Mouse (Mus musculus) cerebellum, adult 2 months (tissue): ENCODE results near the gene Csf3. TPM values are rescaled to one million over a fixed set of nuclear protein-coding genes. Genes with fewer than 3 reads are reported as not detected.

Experiments
- DNase-seq, 2 experiments: peaks; one replicate each; pipeline ENCODE4 v3.0.0; 2021
- H3K27ac ChIP-seq: fragments of 200-500 bp; 2 replicates; pipeline ENCODE4 v1.5.1; 2012; ENCODE audit warnings: low read length, control low read depth, inconsistent platforms; ENCODE audit not compliant: insufficient read depth
- H3K27me3 ChIP-seq: fragments of 200-500 bp; 2 replicates; pipeline ENCODE4 v1.6.1; 2012; ENCODE audit warnings: inconsistent platforms, mild to moderate bottlenecking, low read length, moderate library complexity; ENCODE audit not compliant: control insufficient read depth, insufficient read depth
- H3K4me1 ChIP-seq: fragments of 200-500 bp; 2 replicates; pipeline ENCODE4 v1.6.1; 2011; ENCODE audit warnings: low read length; ENCODE audit not compliant: control insufficient read depth, insufficient read depth
- H3K4me3 ChIP-seq: fragments of 200-500 bp; replicated peaks from 2 replicates; pipeline ENCODE3; 2011; ENCODE audit warnings: mild to moderate bottlenecking, low read depth, low read length, control low read depth; ENCODE audit not compliant: insufficient read depth
- CTCF ChIP-seq: fragments of 200-500 bp; IDR thresholded peaks from 2 replicates; pipeline ENCODE4 v1.5.1; 2011; ENCODE audit warnings: low read depth, mild to moderate bottlenecking, control low read depth, low read length, moderate library complexity, borderline replicate concordance; ENCODE audit not compliant: insufficient read depth
- POLR2A ChIP-seq: fragments of 200-500 bp; IDR thresholded peaks from 2 replicates; pipeline ENCODE4 v1.6.1; 2011; ENCODE audit warnings: low read length, control low read depth, borderline replicate concordance; ENCODE audit not compliant: insufficient read depth
- WGBS: fragments of 180-500 bp; shearing (Covaris S2); methylation state at CpG from one replicate; pipeline ENCODE4 v1.1.7; 2018; 5-methylcytosine and 5-hydroxymethylcytosine counted together
- polyA plus RNA-seq: library from polyadenylated mRNA; depleted of rRNA; stranded (reverse); fragments of >200 nt; gene quantifications from 2 replicates; pipeline ENCODE4 v1.2.3, GENCODE M21; 2012

The Csf3 gene
- polyA plus RNA-seq, 1 experiment = not detected

DNA sequence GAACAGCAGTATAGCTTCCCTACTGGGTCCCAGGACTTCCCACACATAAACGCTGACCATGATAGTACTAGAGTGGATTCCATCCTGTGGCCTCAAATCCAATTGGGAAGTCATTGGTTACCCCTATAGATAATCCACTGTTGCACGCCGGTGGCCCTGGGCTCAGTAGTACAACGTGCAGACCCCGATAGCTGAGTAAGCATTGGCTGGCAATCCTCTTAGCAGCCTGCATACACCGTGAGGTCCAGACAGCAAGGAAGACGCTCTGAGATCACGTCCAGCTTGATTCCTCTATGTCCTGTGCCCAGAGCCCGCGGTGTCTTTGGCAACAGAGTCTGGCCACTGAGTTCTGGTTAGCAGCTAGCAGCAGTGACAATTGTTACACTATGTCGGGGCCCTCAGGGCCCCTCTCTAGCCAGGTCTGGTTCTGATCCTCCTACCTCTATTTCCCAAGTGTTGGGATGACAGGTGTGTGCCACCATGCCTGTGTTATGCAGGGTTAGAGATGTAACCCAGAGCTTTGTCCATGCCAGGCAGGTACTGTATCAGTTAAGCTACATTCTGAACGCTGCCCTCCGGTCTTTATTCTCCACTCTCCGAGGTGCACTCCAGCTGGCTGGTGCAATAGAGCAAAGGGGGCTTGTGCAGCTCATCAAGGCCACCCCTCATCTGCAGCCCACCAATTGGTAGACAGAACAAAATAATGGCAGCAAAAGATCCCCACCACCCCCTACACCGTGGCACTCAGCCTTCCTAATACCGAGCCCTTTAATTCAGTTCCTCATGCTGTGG lies 2.0 kb upstream of the Csf3 start:
- whole genome bisulfite sequencing = 43% methylated on average over 16 of the region's 16 CpGs
- Histone ChIP-seq H3K27ac (no peak overlapping the region), H3K4me1 (peaks cover 11% of the 10 kb centered on the region), H3K4me3 (no peak overlapping the region), H3K27me3 (no peaks in the 10 kb centered on the region)
- TF ChIP-seq CTCF (no peak), POLR2A (no peak)
- DNase-seq = no peak

DNA sequence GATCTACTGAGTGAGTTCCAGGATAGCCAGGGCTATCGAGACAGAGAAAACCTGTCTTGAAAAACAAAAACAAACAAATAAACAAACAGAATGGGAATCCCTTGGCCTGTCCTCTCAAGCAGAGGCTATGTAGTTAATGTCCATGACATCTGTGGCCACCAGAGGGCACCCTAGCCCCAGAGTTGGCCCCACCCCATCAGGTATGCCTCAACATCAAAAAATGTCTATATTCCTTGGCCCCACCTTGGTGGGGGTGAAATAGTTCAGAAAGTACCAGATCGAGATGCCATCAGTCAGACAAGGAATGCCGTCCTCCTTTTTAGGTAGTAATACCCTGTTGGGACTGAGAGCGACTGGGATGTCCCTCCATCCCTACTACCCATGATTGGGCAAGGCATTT lies 1.2 kb upstream of the Csf3 start:
- H3K4me1 ChIP-seq = peaks cover 11% of the 10 kb centered on the region
- peak; percentile 76 to 86 for DNase-seq
- no peaks in the 10 kb centered on the region for H3K27me3 ChIP-seq
- H3K4me3 ChIP-seq = no peak overlapping the region
- WGBS = 34% methylated on average over 4 of the region's 4 CpGs
- TF ChIP-seq CTCF = peak; percentile 92
- no peak for TF ChIP-seq POLR2A
- no peak overlapping the region for H3K27ac ChIP-seq

DNA sequence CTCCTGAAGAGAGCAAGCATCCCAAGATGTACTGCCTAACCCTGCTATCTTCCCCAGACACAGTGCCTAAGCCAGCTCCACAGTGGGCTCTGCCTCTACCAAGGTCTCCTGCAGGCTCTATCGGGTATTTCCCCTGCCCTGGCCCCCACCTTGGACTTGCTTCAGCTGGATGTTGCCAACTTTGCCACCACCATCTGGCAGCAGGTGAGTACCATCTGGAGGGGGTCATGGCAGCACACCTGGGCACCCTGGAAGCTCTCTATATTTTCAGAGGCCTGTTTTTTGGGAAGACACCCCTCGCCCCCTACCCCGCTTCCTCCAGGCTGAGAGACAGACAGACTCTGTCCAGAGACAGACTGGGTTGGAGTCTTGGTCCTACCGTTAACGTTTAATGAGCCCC lies 1.3 kb downstream of the Csf3 start:
- peaks cover 11% of the 10 kb centered on the region for H3K4me1 ChIP-seq
- no peak overlapping the region for H3K27ac ChIP-seq
- H3K27me3 ChIP-seq = no peaks in the 10 kb centered on the region
- 37% methylated on average over 5 of the region's 5 CpGs for WGBS
- DNase-seq = no peak
- no peak for TF ChIP-seq CTCF
- no peak for TF ChIP-seq POLR2A
- H3K4me3 ChIP-seq = no peak overlapping the region

DNA sequence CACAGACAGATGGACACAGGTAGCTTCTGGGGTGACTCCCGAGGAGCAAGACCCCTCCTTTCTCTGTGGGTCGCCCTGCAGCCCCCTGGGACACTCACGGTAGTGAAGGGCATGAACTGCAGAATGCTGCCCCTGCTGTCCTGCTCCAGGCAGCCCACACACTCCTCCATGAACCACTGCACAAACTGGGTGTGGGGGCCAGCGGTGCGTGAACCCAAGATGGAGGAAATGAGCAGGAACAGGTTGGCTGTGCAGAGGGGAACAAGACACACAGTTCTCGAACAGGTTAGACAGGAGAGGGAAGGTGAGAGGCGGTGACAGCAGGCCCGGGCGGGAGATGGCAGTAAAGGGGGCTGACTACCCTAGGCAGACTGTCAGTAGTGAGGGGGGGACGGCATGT lies 4.0 kb downstream of the Csf3 start:
- WGBS = 87% methylated on average over 10 of the region's 10 CpGs
- H3K27ac ChIP-seq = no peak overlapping the region

DNA sequence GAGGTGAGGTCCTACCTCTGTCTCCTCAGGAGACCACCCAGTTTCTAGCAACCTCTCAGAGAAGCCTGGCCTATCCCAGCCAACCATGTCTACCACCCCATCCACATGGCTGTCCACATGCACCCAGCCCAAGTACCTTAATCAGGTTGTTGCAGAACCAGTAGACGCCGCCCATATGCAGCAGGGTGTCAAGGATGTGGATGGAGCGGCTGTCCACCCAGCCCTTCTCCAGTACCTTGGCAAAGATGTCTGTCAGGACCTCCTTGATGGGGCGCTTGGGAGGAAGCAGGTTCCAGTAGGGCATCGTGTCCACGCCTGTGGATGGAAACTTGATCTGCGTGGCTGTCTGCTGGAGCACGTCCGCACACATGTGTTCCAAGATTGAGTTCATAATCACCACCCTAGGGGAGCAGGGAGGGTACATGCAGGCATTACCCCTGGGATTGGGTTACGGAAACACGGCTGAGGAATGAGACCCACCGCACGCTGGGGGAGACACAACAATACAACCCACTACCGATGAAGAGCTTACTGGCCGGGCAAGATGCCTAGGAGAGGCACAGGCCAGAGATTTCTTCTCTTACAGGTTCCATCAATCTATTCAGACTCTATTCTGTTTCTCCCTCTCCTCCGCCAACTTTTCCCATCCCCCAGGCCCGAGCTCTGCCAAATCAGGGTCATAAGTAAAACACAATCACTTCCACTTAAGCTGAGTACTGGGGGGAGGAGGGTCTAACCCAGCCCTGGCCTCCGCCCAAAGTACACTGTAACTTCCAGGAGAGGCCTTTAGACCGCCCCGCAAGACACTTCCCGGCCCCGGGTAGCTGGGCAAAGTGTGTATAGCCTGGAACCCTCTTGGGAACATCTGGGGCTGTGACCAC lies 6.6 kb downstream of the Csf3 start:
- Histone ChIP-seq H3K27ac (no peak overlapping the region), H3K4me1 (peaks cover under 1% of the 10 kb centered on the region; the same call in 1 of the 2 replicates), H3K4me3 (no peak overlapping the region), H3K27me3 (no peaks in the 10 kb centered on the region)
- TF ChIP-seq POLR2A (no peak), CTCF (no peak)
- no peak for DNase-seq
- 85% methylated on average over 22 of the region's 22 CpGs for WGBS

More for the DNA sequence above, 4.0 kb downstream of the Csf3 start:
- TF ChIP-seq POLR2A (no peak), CTCF (no peak)
- no peak for DNase-seq
- H3K4me1 ChIP-seq = peaks cover 10% of the 10 kb centered on the region
- H3K4me3 ChIP-seq = no peak overlapping the region
- H3K27me3 ChIP-seq = no peaks in the 10 kb centered on the region

DNA sequence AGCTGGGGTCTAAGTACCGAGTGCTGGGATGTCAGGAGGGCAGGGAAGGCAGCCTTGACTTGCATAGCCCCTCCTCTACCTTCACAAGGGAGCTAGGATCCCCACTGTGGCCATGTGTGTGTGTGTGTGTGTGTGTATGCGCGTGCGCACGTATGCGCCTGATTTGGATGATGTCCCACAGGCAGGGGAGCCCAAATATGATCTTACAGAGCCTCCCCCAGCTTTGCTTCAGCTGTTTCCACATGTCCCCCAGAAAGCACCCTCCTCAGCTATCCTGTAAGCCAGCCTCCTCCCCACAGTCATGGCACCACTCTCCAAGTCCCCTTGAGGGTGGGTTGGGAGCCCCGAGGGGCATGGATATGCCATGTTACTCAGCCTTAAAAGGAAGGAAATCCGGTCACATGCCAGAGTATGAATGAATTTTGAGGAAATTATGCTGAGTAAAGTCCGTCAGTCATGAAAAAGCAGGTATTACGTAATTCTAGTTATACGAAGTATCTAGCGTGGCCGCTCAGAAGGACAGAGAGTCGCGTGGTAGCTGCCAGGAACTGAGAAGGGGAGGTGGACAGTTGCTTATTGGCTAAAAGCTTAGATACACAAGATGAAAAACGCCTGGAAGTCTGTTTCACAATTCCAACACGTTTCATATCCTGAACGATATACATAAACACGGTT lies 7.4 kb downstream of the Csf3 start:
- no peak overlapping the region for H3K4me3 ChIP-seq
- no peaks in the 10 kb centered on the region for H3K4me1 ChIP-seq
- DNase-seq = no peak
- H3K27ac ChIP-seq = no peak overlapping the region
- TF ChIP-seq POLR2A = no peak
- TF ChIP-seq CTCF = no peak
- no peaks in the 10 kb centered on the region for H3K27me3 ChIP-seq
- WGBS = 83% methylated on average over 19 of the region's 19 CpGs

DNA sequence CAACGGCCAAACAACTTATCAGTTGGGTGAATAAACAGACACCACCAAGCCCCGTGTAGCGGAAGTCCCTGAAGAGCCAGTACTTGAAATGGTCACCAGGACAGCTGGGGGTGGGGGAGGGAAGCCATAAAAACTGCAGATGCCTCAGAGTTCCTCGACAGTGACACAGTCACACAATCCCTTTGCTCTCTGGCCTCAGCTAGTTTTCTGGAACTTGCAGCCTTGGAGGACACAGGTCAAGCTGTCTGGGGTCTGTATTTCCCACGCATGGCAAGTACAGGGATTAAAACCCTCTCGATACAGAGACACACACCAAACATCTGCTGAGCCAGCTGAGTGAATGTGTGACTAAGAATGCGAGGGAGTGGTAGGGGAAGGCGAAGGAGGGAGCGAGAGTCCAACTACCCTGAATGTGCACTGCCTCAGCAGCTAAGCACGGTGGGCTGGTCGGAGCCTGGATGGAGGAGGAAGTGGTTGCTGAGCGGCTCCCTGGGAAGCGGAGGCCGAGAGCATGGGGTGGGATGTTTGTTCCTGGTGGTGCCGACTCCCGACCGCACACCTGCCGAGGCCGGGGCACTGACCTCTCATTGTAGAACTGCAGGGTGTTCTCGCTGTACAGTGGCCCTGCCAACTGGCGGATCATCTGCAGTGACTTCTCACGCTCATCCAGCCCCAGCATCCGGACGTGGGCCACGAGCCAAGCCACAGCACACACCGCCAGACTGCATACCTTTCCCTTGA lies 8.1 kb downstream of the Csf3 start:
- Histone ChIP-seq H3K27me3 (no peaks in the 10 kb centered on the region), H3K4me3 (no peak overlapping the region), H3K4me1 (no peaks in the 10 kb centered on the region), H3K27ac (no peak overlapping the region)
- DNase-seq = no peak
- TF ChIP-seq CTCF = no peak
- no peak for TF ChIP-seq POLR2A
- 62% methylated on average over 26 of the region's 26 CpGs for WGBS
